Mouse (Mus musculus) stomach, adult 2 months (tissue): ENCODE data around the gene 9230110F15Rik. TPM values are rescaled to one million over a fixed set of nuclear protein-coding genes. Genes with fewer than 3 reads are reported as not detected.

ENCODE experiments used
- polyA plus RNA-seq: library from polyadenylated mRNA; depleted of rRNA; stranded (reverse); fragments of >200 nt; gene quantifications from 2 replicates; pipeline ENCODE4 v1.2.3, GENCODE M21; 2012; rRNA removed

9230110F15Rik gene
- polyA plus RNA-seq: 0.14 TPM in 1 of 2 replicates, not detected in the other

GRCm38 (mm10) chr9:35844050-35844449 lies at the start of gene 9230110F15Rik:
9230110F15Rik (minus strand) TSS chr9:35844150.

GRCm38 (mm10) chr9:35790001-35790400 lies 53.9 kb downstream of the 9230110F15Rik start, which contains the start of the genes Gm27235 and D730048I06Rik:
Gm27235 (minus strand) TSS chr9:35790101.
D730048I06Rik (minus strand) TSS chr9:35790112.

Other genes starting within 250 kb of the 9230110F15Rik start
- gene Pate4, start 232.2 kb downstream of the 9230110F15Rik start, polyA plus RNA-seq: not detected in 2 replicates
- not detected in 2 replicates for gene Pate3, start 195.9 kb downstream of the 9230110F15Rik start, polyA plus RNA-seq
- not detected in 2 replicates for gene Pate1, start 156.8 kb downstream of the 9230110F15Rik start, polyA plus RNA-seq
- not detected in 2 replicates for gene Gm17677, start 103.1 kb downstream of the 9230110F15Rik start, polyA plus RNA-seq
- not detected in 2 replicates for gene Gm17727, start 66.0 kb downstream of the 9230110F15Rik start, polyA plus RNA-seq
- 0.10 TPM in 1 of 2 replicates, not detected in the other for gene Gm27235, start 54.0 kb downstream of the 9230110F15Rik start, polyA plus RNA-seq
- 0.08 TPM in 1 of 2 replicates, not detected in the other for gene D730048I06Rik, start 54.0 kb downstream of the 9230110F15Rik start, polyA plus RNA-seq
- gene 9230113P08Rik, start 64.3 kb upstream of the 9230110F15Rik start, polyA plus RNA-seq: not detected in 2 replicates